ENCODE assay signal across 7 mouse cellular contexts in the genomic region with DNA sequence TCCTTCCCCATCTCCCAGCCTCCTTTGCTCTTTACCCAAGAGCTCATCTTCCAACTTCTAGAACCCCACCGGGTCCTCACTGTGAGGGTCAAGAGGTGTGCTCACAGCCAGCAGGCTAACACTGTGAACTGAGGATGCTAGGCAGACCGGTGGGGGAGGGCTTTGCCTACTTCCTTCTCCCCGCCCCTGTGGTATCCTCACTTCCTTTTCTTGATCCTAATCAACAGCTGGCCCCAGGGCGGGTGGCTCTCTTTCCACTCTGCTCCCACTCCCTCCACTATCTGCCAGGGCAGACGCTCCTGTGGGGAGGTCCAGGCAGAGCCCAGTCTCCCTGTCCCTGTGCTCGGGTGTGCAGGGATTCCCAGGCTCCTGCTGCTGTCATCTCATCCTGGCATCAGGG. TPM values are rescaled to one million over a fixed set of nuclear protein-coding genes. Genes with fewer than 3 reads are reported as not detected.
A peak's percentile ranks its signal among the peaks of the same experiment; 100 is the strongest.
DNase-seq lines count a peak whose midpoint lies in the region; ATAC-seq and TF ChIP-seq lines count a peak whose summit lies in the region.

No protein-coding gene starts in this region.

- H3K27me3 ChIP-seq in ES-Bruce4 (ENCODE audit: control insufficient read depth, insufficient read depth, low read length, poor library complexity, severe bottlenecking): no peaks in the 10 kb centered on the region

- H3K27ac ChIP-seq in ES-Bruce4 (ENCODE audit: insufficient read depth, low read length): 0 out of 2 replicates have a peak overlapping the region, but pooled peaks have one; percentile 9

- peaks cover 9% of the 10 kb centered on the region for H3K4me1 ChIP-seq in ES-Bruce4 (ENCODE audit: control insufficient read depth, insufficient read depth, low read length)

- H3K9ac ChIP-seq in ES-Bruce4 (ENCODE audit: low read depth, poor library complexity, severe bottlenecking): no peak overlapping the region

- DNase-seq in B cell, adult 2 months: peak; percentile 67 to 68
- peak; percentile 60 for DNase-seq in kidney, postnatal 10 days
- DNase-seq in embryo, embryonic 9.5 days (ENCODE audit: extremely low spot score): no peak
- no peak for DNase-seq in urinary bladder, adult 18-20 months (ENCODE audit: low spot score in 2 of 2)
- DNase-seq in frontal cortex, postnatal 36 days (ENCODE audit: low spot score in 2 of 2): no peak

- H3K4me3 ChIP-seq in ES-Bruce4 (ENCODE audit: low read depth, low read length): peak overlapping the region; percentile 18; the same call in 1 of the 2 replicates

- H3K36me3 ChIP-seq in ES-Bruce4 (ENCODE audit: control insufficient read depth, insufficient read depth, low read length, poor library complexity, severe bottlenecking): no peaks in the 10 kb centered on the region

- peak; percentile 51 for ATAC-seq in megakaryocyte progenitor cell, adult 5-6 weeks (replicated peaks; ENCODE audit: poor library complexity)

- no peak for TF ChIP-seq EP300 in ES-Bruce4 (IDR thresholded peaks at IDR 0.05; ENCODE audit: insufficient read depth, low read depth, low read length)

- TF ChIP-seq CTCF in ES-Bruce4 (IDR thresholded peaks at IDR 0.05; ENCODE audit: low read depth, low read length): no peak

- no peaks in the 10 kb centered on the region for H3K9me3 ChIP-seq in ES-Bruce4 (replicated peaks; ENCODE audit: control insufficient read depth, insufficient read depth, low read length, poor library complexity, severe bottlenecking)

- no peak for TF ChIP-seq POLR2A in ES-Bruce4 (IDR thresholded peaks at IDR 0.05; ENCODE audit: insufficient read depth, low read length)

RNA-seq across cellular contexts. Expression of gene Ptpn7, which starts 1.5 kb away (rescaled TPM):
- 1.5 and 1.8 TPM in 2 replicates for polyA plus RNA-seq in ES-Bruce4 (2011; ENCODE audit: insufficient read depth, insufficient read length, low read depth, missing spikeins)
- 75.0 and 75.4 TPM in 2 replicates for total RNA-seq in megakaryocyte progenitor cell, adult 5-6 weeks (2015)
- 103 and 112 TPM in 2 replicates for total RNA-seq in megakaryocyte progenitor cell, adult 5-6 weeks (2017)

RNA-seq across cellular contexts. Expression of gene Arl8a, which starts 15.6 kb away (rescaled TPM):
- 94.4 and 106 TPM in 2 replicates for polyA plus RNA-seq in ES-Bruce4 (2011; ENCODE audit: insufficient read depth, insufficient read length, low read depth, missing spikeins)
- 32.1 and 35.1 TPM in 2 replicates for total RNA-seq in megakaryocyte progenitor cell, adult 5-6 weeks (2015)
- total RNA-seq in megakaryocyte progenitor cell, adult 5-6 weeks (2017): 18.4 and 19.9 TPM in 2 replicates

RNA-seq across cellular contexts. Expression of gene Lgr6, which starts 26.0 kb away (rescaled TPM):
- polyA plus RNA-seq in ES-Bruce4 (2011; ENCODE audit: insufficient read depth, insufficient read length, low read depth, missing spikeins): 0.26 and 0.81 TPM in 2 replicates
- 0.05 TPM in 1 of 2 replicates, not detected in the other for total RNA-seq in megakaryocyte progenitor cell, adult 5-6 weeks (2015)
- total RNA-seq in megakaryocyte progenitor cell, adult 5-6 weeks (2017): 0.08 TPM in 1 of 2 replicates, not detected in the other

RNA-seq across cellular contexts. Expression of gene Gpr37l1, which starts 36.4 kb away (rescaled TPM):
- not detected in 2 replicates for polyA plus RNA-seq in ES-Bruce4 (2011; ENCODE audit: insufficient read depth, insufficient read length, low read depth, missing spikeins)
- not detected in 2 replicates for total RNA-seq in megakaryocyte progenitor cell, adult 5-6 weeks (2015)
- not detected in 2 replicates for total RNA-seq in megakaryocyte progenitor cell, adult 5-6 weeks (2017)

Comparison
In these comparisons a context has a peak if more than half of its experiments do, and no peak if none do; other contexts are left out.
1. DNase-seq: peak in B cell, adult 2 months (2 of 2) and kidney, postnatal 10 days (single experiment); none in embryo, embryonic 9.5 days (single experiment), urinary bladder, adult 18-20 months (0 of 2) and frontal cortex, postnatal 36 days (0 of 2).